Mouse (Mus musculus) effector memory CD4-positive, alpha-beta T cell, adult 5 months (primary cell): Measurements from ENCODE around the gene Cyp2w1. TPM values are rescaled to one million over a fixed set of nuclear protein-coding genes. Genes with fewer than 3 reads are reported as not detected.

Experiments
- polyA plus RNA-seq: library from polyadenylated mRNA; unstranded; fragments of 100-300 nt; shearing (Covaris generic); gene quantifications from one replicate; pipeline ENCODE4 v1.2.1, GENCODE M21; 2017

Cyp2w1 gene
- polyA plus RNA-seq = not detected

DNA sequence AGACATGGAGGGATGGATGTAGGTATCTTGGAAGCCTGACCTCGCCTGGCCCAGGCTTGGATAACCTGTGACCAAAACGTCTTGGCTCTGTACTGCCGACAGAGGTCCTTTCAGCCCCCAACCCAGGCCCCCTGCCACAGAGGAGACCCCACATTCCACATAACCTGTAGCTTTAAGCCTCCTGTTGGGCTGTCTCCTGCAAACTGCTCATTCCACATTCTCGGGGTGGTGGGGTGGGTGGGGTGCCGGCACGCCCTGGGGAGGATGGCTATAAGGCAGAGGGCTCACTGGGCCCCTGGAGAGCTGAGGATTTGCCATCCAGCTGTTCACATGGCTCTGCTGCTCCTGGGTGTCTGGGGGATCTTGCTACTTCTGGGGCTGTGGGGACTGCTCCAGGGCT is at the start of gene Cyp2w1:
Cyp2w1 (plus strand) TSS at position 301 of the 400 bp plus-strand sequence.

DNA sequence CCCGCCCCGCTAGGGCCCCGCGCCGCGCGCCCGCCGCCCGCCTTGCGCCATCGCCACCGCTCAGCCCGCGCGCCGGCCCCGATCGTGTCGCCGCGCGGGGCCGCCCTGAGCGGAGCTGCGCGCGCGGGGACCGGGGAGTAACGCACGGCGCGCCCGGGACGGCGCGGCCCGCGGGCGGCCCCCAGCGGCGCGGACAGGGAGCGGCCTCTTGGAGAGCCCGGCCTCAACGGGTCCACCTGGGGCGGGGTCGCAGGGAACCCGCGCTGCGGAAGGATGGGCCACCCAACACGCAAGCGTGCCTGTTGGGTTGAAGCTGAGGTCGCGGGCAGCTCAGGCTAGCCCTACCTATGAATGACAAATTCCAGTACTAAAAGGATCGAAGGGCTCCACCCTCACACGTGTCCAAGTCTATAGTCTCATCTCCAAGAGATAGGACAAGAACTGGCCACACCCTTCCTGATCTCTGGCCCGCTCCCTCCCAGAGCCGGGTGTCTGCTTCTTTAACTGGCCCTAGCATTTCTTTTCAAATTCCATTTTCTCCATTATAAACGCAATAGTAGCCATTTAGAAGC is 26.9 kb upstream of the Cyp2w1 start, which contains the start of gene Adap1:
Adap1 (minus strand) TSS at position 228 of the 572 bp plus-strand sequence.

DNA sequence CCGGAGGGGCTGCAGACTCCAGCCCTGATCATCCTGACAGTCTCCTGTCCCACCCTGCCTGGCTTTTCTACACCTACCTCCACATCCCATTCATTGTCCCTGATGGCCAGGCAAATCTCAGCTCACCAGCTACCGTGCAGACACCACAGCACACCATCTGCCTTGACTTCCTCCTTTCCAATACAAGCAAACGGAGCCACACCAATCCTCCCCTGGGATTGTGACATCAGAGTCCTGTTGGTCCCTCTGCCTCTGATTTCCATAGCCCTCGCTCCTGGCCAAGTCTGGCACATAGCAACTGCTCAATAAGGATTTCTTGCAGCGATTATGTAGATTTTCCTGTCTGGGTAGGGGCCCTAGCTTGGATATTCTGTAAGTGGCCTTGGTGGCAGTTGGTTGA is 1.3 kb upstream of the Cyp2w1 start, which contains the start of gene Cox19:
Cox19 (minus strand) TSS at position 285 of the 400 bp plus-strand sequence.

DNA sequence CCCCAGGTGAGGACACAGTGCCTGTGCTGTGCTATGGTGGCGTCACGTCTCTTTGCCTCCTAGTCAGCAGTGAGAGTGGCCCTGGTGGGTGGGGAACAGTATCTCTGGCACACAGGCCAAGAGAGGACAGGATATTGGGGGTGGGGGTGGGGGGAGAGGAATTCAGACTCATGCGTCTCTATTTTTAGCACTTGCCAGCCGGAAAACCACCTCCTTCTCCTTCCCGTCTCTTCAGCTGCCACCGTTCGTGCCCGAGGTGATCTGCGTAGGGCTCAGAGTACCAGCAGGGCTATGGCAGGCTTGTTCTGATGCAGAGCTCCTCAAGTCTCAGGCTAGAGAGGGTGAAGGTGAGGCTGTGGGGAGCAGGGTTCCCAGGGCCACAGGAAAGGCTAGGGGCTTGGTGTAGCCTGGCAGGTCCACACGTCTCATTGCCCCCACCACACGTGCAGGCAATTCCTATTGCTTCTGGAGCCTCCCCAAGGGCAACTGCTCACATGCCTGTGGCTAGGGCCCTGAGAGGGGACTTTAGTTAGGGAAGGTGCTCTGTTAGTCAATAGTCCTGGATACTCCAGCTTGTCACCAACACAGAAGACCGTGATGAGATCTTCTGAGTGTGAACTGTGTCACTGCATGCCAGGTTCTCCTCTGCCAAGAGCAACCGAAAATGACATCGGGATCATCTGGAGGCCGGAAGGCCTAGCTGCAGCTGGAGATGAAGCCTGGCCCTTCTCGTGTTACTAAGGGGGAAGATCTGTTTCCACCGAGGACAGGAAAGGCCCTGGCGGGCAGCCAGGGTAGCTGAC is 25.3 kb downstream of the Cyp2w1 start, which contains the start of gene Gpr146:
Gpr146 (plus strand) TSS at position 230 of the 803 bp plus-strand sequence.

DNA sequence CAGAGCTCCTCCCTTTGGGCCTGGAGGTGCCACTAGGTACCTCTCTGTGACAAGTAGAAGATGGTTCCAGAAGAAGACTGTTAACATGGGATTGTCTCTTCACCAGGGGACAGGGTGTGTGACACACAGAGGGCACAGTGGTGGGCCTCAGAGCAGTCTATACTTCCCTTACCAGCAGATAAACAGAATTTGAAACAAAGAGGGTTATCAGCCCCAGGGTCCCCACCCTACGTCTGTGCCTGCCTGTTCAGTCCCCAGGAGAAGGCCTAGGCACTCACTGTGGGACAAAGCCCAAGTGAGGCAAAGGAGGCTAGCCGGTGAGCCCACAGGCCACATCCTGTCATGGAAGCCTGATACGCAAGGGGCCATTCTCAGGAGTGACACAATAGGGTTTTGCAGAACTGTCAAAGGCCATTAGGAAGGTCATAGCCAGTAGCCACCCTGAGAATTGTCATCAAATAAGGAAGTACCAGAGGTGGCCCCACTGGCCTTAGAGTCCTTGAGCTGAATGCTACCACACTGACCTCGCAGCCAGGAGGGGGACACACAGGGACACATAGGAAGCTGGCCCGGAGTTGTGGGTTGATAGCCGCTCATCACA is 52.5 kb downstream of the Cyp2w1 start, which contains the start of gene C130050O18Rik:
C130050O18Rik (plus strand) TSS at position 480 of the 601 bp plus-strand sequence.

Other genes starting within 250 kb of the Cyp2w1 start
- gene Prkar1b, start 202.6 kb upstream of the Cyp2w1 start, polyA plus RNA-seq = 1.0 TPM
- 16.5 TPM for gene Dnaaf5, start 202.4 kb upstream of the Cyp2w1 start, polyA plus RNA-seq
- 39.1 TPM for gene Sun1, start 152.0 kb upstream of the Cyp2w1 start, polyA plus RNA-seq
- gene Get4, start 100.3 kb upstream of the Cyp2w1 start, polyA plus RNA-seq = 90.2 TPM
- gene Adap1, start 27.0 kb upstream of the Cyp2w1 start, polyA plus RNA-seq = 25.1 TPM
- 23.1 TPM for gene Cox19, start 1.2 kb upstream of the Cyp2w1 start, polyA plus RNA-seq
- gene Gpr146, start 25.1 kb downstream of the Cyp2w1 start, polyA plus RNA-seq = 17.2 TPM
- not detected for gene C130050O18Rik, start 52.7 kb downstream of the Cyp2w1 start, polyA plus RNA-seq
- gene Gper1, start 70.5 kb downstream of the Cyp2w1 start, polyA plus RNA-seq = not detected
- 3.6 TPM for gene 3110082I17Rik, start 107.9 kb downstream of the Cyp2w1 start, polyA plus RNA-seq
- 55.6 TPM for gene Zfand2a, start 131.9 kb downstream of the Cyp2w1 start, polyA plus RNA-seq
- not detected for gene Uncx, start 190.9 kb downstream of the Cyp2w1 start, polyA plus RNA-seq